Mouse (Mus musculus) E14TG2a.4 (cell line): ENCODE results near the gene Ube2e2.

ENCODE experiments used
- CTCF ChIP-seq: conservative IDR thresholded peaks from 2 replicates; pipeline ENCODE4 v1.5.1; 2014; ENCODE audit warnings: low read length
- NANOG ChIP-seq: IDR thresholded peaks from 2 replicates; pipeline ENCODE4 v1.6.1; 2014; ENCODE audit warnings: borderline replicate concordance, low read length, mixed read lengths
- POU5F1 ChIP-seq: IDR thresholded peaks from 2 replicates; pipeline ENCODE4 v1.6.1; 2014; ENCODE audit warnings: low read length, borderline replicate concordance

- TF ChIP-seq CTCF, result no peak
- no peak for TF ChIP-seq POU5F1
- TF ChIP-seq NANOG, result no peak
Observed at GRCm38 (mm10) chr14:18940068-18940467, 46.0 kb upstream of the Ube2e2 start.
